Mouse (Mus musculus) right cerebral cortex, postnatal 36 days (tissue): Measurements from ENCODE around the gene Mapre1.
A peak's percentile ranks its signal among the peaks of the same experiment; 100 is the strongest.

ENCODE experiments used
- DNase-seq, 2 experiments: peaks; one replicate each; pipeline ENCODE4 v3.0.0; 2022; ENCODE audit warnings: low spot score in 2 of 2, mixed read lengths in 1 of 2

The Mapre1 gene

GRCm38 (mm10) chr2:153778638-153779362 is 37.7 kb downstream of the Mapre1 start:
- peak; percentile 24 to 37 for DNase-seq

GRCm38 (mm10) chr2:153779394-153779981 is 38.4 kb downstream of the Mapre1 start, which contains the start of gene Efcab8:
Efcab8 (plus strand) TSS chr2:153779931.
- no peak for DNase-seq

GRCm38 (mm10) chr2:153781181-153781580 is 40.1 kb downstream of the Mapre1 start:
- DNase-seq = no peak

- DNase-seq = no peak
These were observed 43.6 kb downstream of the Mapre1 start for GRCm38 (mm10) chr2:153784668-153785067.

GRCm38 (mm10) chr2:153793366-153793765 is 52.3 kb downstream of the Mapre1 start:
- no peak for DNase-seq

GRCm38 (mm10) chr2:153795090-153795489 is 54.0 kb downstream of the Mapre1 start:
- no peak for DNase-seq

GRCm38 (mm10) chr2:153807464-153807863 is 66.4 kb downstream of the Mapre1 start:
- DNase-seq = peak; percentile 31 to 61

GRCm38 (mm10) chr2:153808146-153808545 is 67.1 kb downstream of the Mapre1 start:
- no peak for DNase-seq

GRCm38 (mm10) chr2:153808841-153809240 is 67.8 kb downstream of the Mapre1 start:
- no peak for DNase-seq

GRCm38 (mm10) chr2:153809921-153810320 is 68.8 kb downstream of the Mapre1 start:
- no peak for DNase-seq

- DNase-seq = no peak
These were observed 81.0 kb downstream of the Mapre1 start for GRCm38 (mm10) chr2:153822005-153822543.
